Mouse (Mus musculus): ENCODE results near the gene Ush2a. TPM values are rescaled to one million over a fixed set of nuclear protein-coding genes. Genes with fewer than 3 reads are reported as not detected.

Gene Ush2a
- polyA plus RNA-seq, 2 experiments, result 0.01 to 0.11 TPM

- WGBS, result 78% methylated on average over 3 of the region's 3 CpGs
- Histone ChIP-seq H3K27ac (replicated peaks; ENCODE audit: low read depth, low read length) (no peak overlapping the region), H3K9me3 (ENCODE audit: control insufficient read depth, low read length) (no peaks in the 10 kb centered on the region), H3K9ac (ENCODE audit: low read depth, low read length, severe bottlenecking) (no peak overlapping the region), H3K27me3 (ENCODE audit: control insufficient read depth, insufficient read depth, low read length) (no peaks in the 10 kb centered on the region), H3K4me1 (ENCODE audit: control insufficient read depth, insufficient read depth, low read length) (no peaks in the 10 kb centered on the region), H3K4me3 (replicated peaks; ENCODE audit: low read length) (no peak overlapping the region), H3K4me2 (replicated peaks; ENCODE audit: low read depth, low read length, severe bottlenecking) (no peak overlapping the region), H3K36me3 (ENCODE audit: control insufficient read depth, insufficient read depth, low read length) (no peaks in the 10 kb centered on the region)
- no peak for ATAC-seq (ENCODE audit: low FRiP score, low read depth)
- DNase-seq (ENCODE audit: low spot score), result no peak
- no peak for TF ChIP-seq POLR2A (IDR thresholded peaks at IDR 0.05; ENCODE audit: borderline replicate concordance, extremely low read depth, insufficient read depth, insufficient read length)
These were observed 501.9 kb downstream of the Ush2a start for GRCm38 (mm10) chr1:188763761-188764160.

- TF ChIP-seq POLR2A (IDR thresholded peaks at IDR 0.05; ENCODE audit: borderline replicate concordance, extremely low read depth, insufficient read depth, insufficient read length), result no peak
- H3K4me1 ChIP-seq (ENCODE audit: control insufficient read depth, insufficient read depth, low read length), result peaks cover 11% of the 10 kb centered on the region
- no peaks in the 10 kb centered on the region for H3K27me3 ChIP-seq (ENCODE audit: control insufficient read depth, insufficient read depth, low read length)
- no peak for DNase-seq (ENCODE audit: low spot score)
- no peak overlapping the region for H3K4me3 ChIP-seq (replicated peaks; ENCODE audit: low read length)
- no peak overlapping the region for H3K4me2 ChIP-seq (replicated peaks; ENCODE audit: low read depth, low read length, severe bottlenecking)
- H3K36me3 ChIP-seq (ENCODE audit: control insufficient read depth, insufficient read depth, low read length), result no peaks in the 10 kb centered on the region
- no peak for ATAC-seq (ENCODE audit: low FRiP score, low read depth)
- 86% methylated on average over 1 of the region's 1 CpGs for WGBS
- H3K9ac ChIP-seq (ENCODE audit: low read depth, low read length, severe bottlenecking), result no peak overlapping the region
- no peaks in the 10 kb centered on the region for H3K9me3 ChIP-seq (ENCODE audit: control insufficient read depth, low read length)
- no peak overlapping the region for H3K27ac ChIP-seq (replicated peaks; ENCODE audit: low read depth, low read length)
These were observed 509.0 kb downstream of the Ush2a start for GRCm38 (mm10) chr1:188770828-188771227.

- DNase-seq (ENCODE audit: low spot score) (no peak), ATAC-seq (ENCODE audit: low FRiP score, low read depth) (no peak)
- Histone ChIP-seq H3K4me1 (ENCODE audit: control insufficient read depth, insufficient read depth, low read length) (peaks cover 11% of the 10 kb centered on the region), H3K9me3 (ENCODE audit: control insufficient read depth, low read length) (no peaks in the 10 kb centered on the region), H3K27me3 (ENCODE audit: control insufficient read depth, insufficient read depth, low read length) (no peaks in the 10 kb centered on the region), H3K4me2 (replicated peaks; ENCODE audit: low read depth, low read length, severe bottlenecking) (no peak overlapping the region), H3K4me3 (replicated peaks; ENCODE audit: low read length) (no peak overlapping the region), H3K9ac (ENCODE audit: low read depth, low read length, severe bottlenecking) (no peak overlapping the region), H3K36me3 (ENCODE audit: control insufficient read depth, insufficient read depth, low read length) (no peaks in the 10 kb centered on the region), H3K27ac (replicated peaks; ENCODE audit: low read depth, low read length) (no peak overlapping the region)
- TF ChIP-seq POLR2A (IDR thresholded peaks at IDR 0.05; ENCODE audit: borderline replicate concordance, extremely low read depth, insufficient read depth, insufficient read length), result no peak
- WGBS, result 90% methylated on average over 7 of the region's 7 CpGs
These were observed 510.9 kb downstream of the Ush2a start for GRCm38 (mm10) chr1:188772516-188773229.

- no peak overlapping the region for H3K4me2 ChIP-seq (replicated peaks; ENCODE audit: low read depth, low read length, severe bottlenecking)
- DNase-seq (ENCODE audit: low spot score) (peak; percentile 48), ATAC-seq (ENCODE audit: low FRiP score, low read depth) (no peak)
- H3K4me3 ChIP-seq (replicated peaks; ENCODE audit: low read length), result no peak overlapping the region
- no peaks in the 10 kb centered on the region for H3K36me3 ChIP-seq (ENCODE audit: control insufficient read depth, insufficient read depth, low read length)
- H3K27me3 ChIP-seq (ENCODE audit: control insufficient read depth, insufficient read depth, low read length), result no peaks in the 10 kb centered on the region
- no peak overlapping the region for H3K9ac ChIP-seq (ENCODE audit: low read depth, low read length, severe bottlenecking)
- no peak for TF ChIP-seq POLR2A (IDR thresholded peaks at IDR 0.05; ENCODE audit: borderline replicate concordance, extremely low read depth, insufficient read depth, insufficient read length)
- WGBS, result 26% methylated on average over 7 of the region's 7 CpGs
- no peak overlapping the region for H3K27ac ChIP-seq (replicated peaks; ENCODE audit: low read depth, low read length)
- peaks cover 11% of the 10 kb centered on the region for H3K4me1 ChIP-seq (ENCODE audit: control insufficient read depth, insufficient read depth, low read length)
- no peaks in the 10 kb centered on the region for H3K9me3 ChIP-seq (ENCODE audit: control insufficient read depth, low read length)
These were observed 511.8 kb downstream of the Ush2a start for GRCm38 (mm10) chr1:188773631-188774030.

GRCm38 (mm10) chr1:188777556-188778161 lies 515.8 kb downstream of the Ush2a start:
- Histone ChIP-seq H3K27me3 (ENCODE audit: control insufficient read depth, insufficient read depth, low read length) (no peaks in the 10 kb centered on the region), H3K4me3 (replicated peaks; ENCODE audit: low read length) (no peak overlapping the region), H3K9me3 (ENCODE audit: control insufficient read depth, low read length) (no peaks in the 10 kb centered on the region), H3K9ac (ENCODE audit: low read depth, low read length, severe bottlenecking) (no peak overlapping the region), H3K36me3 (ENCODE audit: control insufficient read depth, insufficient read depth, low read length) (no peaks in the 10 kb centered on the region), H3K4me1 (ENCODE audit: control insufficient read depth, insufficient read depth, low read length) (peaks cover 11% of the 10 kb centered on the region), H3K27ac (replicated peaks; ENCODE audit: low read depth, low read length) (no peak overlapping the region), H3K4me2 (replicated peaks; ENCODE audit: low read depth, low read length, severe bottlenecking) (no peak overlapping the region)
- DNase-seq (ENCODE audit: low spot score) (peak; percentile 8), ATAC-seq (ENCODE audit: low FRiP score, low read depth) (0 out of 2 replicates have a peak, but pooled peaks have one; percentile 30)
- TF ChIP-seq POLR2A (IDR thresholded peaks at IDR 0.05; ENCODE audit: borderline replicate concordance, extremely low read depth, insufficient read depth, insufficient read length), result no peak
- WGBS, result 53% methylated on average over 8 of the region's 8 CpGs
